Mouse (Mus musculus) lung, postnatal 0 days (tissue): ENCODE results near the gene Adamtsl5.

ENCODE experiments used
- CTCF ChIP-seq: IDR thresholded peaks from 2 replicates; pipeline ENCODE4 v1.5.1; 2016; ENCODE audit warnings: antibody characterized with exemption, mild to moderate bottlenecking
- EP300 ChIP-seq: IDR thresholded peaks from 2 replicates; pipeline ENCODE4 v1.6.1; 2016; ENCODE audit warnings: antibody characterized with exemption, mild to moderate bottlenecking, control low read depth

DNA sequence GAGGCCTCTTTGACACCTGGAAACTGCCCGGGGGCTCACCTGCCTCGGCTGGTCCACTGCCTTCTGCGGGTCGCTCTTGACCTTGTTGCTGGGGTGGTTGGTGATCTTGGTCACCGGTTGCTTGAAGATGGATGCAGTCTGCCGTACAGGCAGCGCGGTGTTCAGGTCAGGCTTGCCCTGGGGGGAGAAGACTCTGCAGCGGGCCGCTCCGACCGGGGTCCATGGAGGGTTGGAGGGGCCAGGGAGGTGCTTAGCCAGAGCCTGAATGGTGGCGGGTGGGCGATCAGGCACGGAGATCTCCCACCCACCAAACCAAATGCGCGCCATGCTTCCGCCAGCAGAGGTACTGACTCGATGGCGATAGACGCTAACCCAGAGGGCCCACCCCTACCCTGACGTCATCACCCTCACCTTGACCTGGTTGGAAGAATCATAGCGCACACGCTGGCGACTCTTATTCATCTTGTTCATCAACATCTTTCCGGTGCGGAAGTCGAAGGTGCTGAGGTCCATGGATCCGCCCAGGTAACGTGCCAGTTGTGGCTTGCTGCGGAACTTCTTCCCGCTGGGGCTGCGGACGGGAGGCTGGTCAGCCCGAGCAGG is 46.9 kb upstream of the Adamtsl5 start:
- no peak for TF ChIP-seq CTCF
- no peak for TF ChIP-seq EP300
